Mouse (Mus musculus): ENCODE data around the gene Sars2. TPM values are rescaled to one million over a fixed set of nuclear protein-coding genes. Genes with fewer than 3 reads are reported as not detected.
A peak's percentile ranks its signal among the peaks of the same experiment; 100 is the strongest.
"Not testable (repeated sequence)": the region's sequence is repeated elsewhere in the genome, so short reads cannot be mapped to it uniquely, and the experiment has no call there.

Sars2 gene
- 10 to 100 TPM; 11.2 to 13.9 (median 12.0) TPM for total RNA-seq (2022)

DNA sequence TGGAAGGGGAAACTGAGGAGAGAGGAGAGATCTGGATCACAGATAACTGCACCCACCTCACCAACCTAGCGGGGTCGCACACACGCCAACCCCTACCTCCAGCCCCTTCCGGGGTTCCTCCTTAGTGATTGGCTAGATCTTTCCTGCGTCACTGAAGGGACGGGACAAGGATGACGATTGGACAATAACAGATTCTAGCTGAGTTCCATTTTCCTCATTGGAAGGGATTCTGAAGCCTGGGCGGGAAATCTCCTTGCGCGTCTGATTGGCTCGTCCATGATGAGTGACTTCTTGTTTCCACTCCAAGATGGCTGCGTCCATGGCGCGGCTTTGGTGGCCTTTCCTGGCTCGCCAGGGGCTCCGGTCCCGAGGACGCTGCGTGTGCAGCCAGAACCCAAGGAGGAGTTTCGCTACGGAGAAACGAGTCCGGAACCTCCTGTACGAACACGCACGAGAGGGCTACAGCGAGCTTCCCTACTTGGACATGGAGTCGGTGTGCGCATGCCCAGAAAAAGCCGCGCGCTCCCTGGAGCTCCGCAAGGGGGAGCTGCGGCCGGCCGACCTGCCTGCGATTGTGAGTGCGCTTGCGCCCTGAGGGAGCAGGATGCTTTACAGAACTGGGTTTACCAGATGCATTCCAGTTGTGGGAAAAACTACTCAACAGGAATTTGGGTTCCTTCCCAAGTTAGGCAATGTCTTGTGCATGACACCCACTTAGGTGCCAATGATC is at the start of gene Sars2, which contains the start of gene Mrps12:
Gene Sars2 (plus strand): TSS at position 284 of the 730 bp plus-strand sequence.
Gene Mrps12 (minus strand): TSS at position 112 of the 730 bp plus-strand sequence.
- peak; percentile 98 for DNase-seq (ENCODE audit: low spot score in 2 of 2)

DNA sequence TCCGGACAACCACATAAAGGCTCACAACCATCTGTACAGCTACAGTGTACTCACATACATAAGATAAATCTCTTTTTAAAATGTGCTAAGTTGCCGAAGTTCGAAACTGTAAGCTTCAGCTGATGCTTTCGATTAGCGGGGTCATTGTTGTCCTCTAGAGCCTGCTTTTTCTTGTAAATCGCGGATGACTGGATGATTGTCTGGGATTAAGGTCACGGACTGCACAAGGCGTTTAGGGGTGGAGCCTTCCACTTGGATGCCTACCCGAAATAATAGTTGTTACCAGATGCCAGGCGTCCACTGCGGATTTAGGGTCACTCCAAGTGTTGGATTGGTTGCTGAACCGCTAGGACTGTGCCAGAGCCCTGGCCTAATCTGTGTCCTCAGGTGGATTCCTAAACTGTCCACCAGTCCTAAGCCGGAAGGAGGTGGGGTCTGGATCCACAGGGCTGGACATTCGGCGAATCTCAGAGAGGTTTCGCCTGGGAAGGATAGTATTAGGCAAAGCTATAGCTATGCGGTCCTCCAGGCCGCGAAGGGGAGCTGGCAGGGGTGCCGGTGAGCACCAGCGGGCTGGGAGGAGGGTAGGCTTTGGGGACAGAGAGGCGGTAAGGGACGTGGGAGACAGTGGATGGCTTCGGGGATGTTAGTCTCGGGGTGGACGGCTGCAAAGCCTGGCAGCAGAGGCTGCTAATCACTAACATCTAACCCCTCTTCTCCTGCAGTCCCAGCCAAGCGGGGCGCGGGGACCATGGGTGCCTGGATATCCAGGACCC is 49.1 kb upstream of the Sars2 start, which contains the start of gene Fbxo27:
Gene Fbxo27 (plus strand): TSS at position 305 of the 776 bp plus-strand sequence.
- DNase-seq (ENCODE audit: low spot score in 2 of 2): peak; percentile 28 to 33

DNA sequence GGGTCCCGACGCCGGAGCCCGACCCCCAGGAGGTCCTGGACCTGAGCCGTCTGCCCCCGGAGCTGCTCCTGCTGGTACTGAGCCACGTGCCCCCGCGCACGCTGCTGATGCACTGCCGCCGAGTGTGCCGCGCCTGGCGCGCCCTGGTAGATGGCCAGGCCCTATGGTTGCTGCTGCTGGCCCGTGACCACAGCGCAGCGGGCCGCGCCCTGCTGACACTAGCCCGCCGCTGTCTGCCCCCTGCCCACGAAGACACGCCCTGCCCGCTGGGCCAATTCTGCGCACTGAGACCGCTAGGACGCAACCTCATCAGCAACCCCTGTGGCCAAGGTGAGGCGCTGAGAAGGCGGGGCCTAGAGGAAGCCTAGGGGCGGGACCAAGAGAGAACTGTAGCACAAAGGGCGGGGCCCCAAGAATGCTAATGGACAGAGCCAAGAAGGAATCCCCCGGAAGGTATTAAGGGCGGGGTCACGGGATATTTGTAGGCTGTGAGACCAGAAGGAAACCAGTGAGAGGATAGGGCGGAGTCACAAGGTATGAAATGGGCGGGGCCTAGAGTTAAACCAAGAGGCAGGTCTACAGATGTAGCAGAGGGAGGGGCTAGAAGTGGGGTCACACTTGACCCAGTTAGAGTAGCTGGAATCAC is 48.3 kb upstream of the Sars2 start:
- peak; percentile 69 to 84 for DNase-seq (ENCODE audit: low spot score in 2 of 2)

DNA sequence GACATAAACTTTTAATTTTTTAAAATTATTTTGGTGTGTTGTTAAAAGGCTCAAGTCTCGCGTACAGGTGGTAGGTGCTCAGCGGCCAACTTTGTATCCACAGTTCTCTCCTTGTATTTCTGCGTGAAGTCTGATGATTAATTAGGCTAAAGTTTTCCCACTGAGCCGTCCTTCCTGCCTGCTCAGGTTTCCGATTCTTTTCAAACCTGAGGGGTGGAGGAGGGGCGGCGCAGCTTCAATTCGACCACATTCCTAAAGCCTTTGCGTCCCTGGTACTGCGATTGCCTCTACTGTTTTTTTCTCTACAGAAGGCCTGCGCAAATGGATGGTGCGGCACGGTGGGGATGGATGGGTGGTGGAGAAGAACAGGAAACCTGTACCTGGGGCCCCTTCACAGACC is 47.4 kb upstream of the Sars2 start:
- DNase-seq (ENCODE audit: low spot score in 2 of 2): no peak

DNA sequence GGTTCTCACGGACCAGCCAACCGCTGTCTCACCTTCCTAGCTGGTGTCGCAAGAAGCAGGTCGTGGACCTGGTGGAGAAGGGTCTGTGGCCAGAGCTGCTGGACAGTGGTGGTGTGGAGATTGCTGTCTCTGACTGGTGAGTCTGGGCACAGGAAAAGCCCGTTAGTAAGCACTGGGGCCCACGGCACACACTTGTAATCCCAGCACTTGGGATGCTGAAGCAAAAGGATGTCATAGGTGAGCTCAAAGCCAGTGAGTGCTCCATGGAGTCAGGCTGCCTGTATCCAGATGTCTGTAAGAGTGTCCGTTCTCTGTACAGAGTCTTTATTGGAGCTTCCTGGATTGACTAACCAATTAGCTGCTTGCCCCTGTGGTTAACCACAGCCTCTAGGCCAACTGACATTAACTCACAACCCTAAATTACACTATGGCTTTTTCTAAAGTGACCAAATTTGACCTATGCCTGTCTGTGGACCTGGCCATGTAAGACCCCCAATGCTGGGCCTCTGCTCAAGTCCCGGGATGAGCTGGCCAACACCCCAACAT is 46.8 kb upstream of the Sars2 start:
- no peak for DNase-seq (ENCODE audit: low spot score in 2 of 2)

DNA sequence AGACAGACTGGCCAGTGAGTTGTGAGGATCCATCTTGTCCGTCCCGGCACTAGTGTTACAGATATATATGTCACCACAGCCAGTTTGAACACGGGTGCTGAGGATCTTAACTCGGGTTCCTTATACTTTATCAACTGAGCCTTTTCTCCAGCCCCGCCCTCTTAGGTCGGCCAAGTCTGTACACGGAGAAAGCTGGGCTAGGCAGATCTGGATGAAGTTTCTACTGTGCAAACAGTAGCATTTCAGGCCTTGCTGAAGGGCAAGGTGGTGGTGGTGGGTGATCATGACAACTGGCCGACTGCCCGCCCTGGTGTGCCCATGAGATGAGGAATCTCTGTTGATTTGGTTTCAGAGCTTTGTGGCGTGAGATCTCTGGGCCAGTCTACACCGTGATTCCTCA is 44.5 kb upstream of the Sars2 start:
- DNase-seq (ENCODE audit: low spot score in 2 of 2): no peak

DNA sequence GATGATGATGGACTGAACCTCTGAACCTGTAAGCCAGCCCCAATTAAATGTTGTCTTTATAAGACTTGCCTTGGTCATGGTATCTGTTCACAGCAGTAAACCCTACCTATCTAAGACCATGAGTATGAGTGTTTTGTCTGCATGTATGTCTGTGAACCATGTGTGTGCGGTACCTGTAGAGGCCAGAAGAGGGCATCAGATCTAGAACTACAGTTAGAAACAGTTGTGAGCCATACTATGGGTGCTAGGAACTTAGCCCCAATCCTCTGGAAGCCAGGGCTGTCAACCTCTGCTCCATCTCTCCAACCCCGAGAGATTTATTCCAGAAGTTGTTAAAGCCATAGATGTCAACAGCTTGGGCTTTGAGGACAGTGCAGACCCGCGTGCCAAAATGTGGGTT is 41.5 kb upstream of the Sars2 start:
- DNase-seq (ENCODE audit: low spot score in 2 of 2): no peak

DNA sequence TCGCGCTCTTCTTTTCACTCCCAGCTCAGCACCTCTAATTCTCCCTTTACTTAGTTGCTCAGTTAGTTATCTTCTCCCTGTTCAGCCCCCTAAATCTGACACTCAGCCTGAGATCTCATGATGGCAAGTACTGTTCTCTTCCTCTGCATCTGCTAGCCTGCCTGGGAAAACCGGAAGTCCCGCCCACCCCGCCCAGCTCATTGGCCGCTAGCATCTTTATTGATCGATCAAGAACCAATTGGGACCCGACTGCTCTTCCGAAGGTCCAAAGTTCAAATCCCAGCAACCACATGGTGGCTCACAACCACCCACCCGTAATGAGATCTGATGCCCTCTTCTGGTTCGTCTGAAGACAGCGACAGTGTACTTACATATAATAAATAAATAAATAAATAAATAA is 40.5 kb upstream of the Sars2 start:
- not testable (repeated sequence) for DNase-seq (ENCODE audit: low spot score in 2 of 2)

DNA sequence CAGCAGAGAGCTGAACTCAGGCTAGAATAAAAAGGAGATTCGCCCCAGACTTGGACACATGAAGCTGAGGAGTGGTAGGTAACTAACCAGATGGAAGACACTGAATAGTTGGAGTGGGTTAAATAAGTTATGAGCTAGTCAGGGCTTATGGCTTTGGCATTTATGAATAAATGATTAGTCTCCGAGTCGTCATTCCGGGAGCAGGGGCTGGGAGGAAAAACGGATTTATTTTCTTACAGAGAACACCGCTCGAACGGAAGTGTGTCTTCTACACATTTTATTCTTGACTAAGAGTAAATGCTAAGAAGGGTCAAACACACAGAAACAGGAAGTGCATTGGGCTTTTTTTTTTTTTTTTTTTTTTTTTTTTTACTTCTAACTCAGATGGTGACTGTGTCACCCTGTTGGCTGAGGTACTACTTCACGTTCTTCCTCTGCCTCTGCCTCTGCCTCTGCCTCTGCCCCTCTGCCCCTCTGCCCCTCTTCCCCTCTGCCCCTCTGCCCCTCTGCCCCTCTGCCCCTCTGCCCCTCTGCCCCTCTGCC is 39.1 kb upstream of the Sars2 start:
- DNase-seq (ENCODE audit: low spot score in 2 of 2): no peak

DNA sequence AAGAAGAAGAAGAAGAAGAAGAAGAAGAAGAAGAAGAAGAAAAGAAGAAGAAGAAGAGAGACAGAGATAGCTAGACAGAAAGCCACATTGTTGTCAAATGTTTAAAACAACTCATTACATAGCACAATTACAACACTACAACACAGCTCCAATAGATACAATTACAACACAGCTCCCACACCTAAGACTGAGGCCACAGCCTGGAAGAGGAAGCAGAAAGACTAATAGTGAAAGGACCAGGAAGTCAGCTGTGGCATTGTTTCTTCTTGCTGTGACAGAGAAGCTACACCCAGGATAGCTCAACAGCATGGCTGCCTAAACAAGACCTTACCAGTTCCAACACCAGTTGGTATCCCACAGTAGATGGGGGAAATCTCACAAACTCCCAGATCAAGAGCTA is 32.3 kb upstream of the Sars2 start:
- DNase-seq (ENCODE audit: low spot score in 2 of 2): no peak

DNA sequence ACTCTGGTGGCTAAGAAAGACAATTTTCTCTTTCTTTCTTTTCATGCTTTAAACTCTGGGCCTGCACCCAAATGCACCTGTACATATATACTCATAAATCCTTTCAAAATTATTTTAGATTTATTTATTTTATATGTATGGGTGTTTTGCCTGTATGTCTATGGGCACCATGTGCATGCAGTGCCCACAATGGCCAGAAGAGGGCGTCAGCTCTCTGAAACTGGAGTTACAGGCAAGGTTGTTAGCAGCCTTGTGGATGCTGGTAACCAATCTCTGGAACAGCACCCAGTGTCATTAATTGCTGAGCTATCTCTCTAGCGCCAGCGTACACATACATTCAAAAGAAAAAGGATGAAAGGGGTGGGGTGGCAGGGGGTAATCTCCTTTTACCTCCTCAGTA is 30.8 kb upstream of the Sars2 start:
- DNase-seq (ENCODE audit: low spot score in 2 of 2): no peak

DNA sequence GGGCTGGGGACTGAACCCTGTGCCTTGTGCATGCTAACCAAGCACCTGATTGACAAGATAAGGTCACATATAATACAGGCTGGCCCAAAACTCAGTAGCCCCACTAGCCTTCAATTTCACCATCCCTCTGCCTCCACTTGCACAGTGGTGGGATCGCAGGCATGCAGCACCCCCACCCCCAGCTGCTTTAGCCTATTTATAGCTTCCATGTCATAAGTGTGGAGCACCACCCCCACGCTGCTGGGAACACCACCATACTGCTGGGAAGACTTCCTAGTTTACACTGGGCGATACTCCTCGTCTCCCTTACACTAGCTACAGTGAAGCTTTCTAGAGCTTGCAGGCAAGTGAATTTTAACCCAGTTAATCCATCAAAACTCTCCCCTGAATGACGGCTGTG is 27.1 kb upstream of the Sars2 start:
- peak in 1 of 2 experiments; percentile 41 for DNase-seq (ENCODE audit: low spot score in 2 of 2)

DNA sequence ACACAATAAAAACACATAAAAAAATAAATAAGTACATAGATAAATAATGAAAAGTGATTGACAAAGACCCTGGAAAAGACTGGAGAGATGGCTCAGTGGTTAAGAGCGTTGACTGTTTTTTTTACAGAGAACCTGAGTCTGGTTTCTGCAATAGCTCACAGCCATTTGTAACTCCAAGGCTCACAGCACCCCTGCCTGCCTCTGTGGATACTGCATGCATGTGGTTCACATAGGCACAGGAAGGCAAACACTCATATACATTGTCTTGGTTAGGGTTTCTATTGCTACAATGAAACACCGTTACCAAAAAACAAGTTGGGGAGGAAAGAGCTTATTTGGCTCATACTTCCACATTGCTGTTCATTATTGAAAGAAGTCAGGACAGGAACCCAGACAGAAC is 26.2 kb upstream of the Sars2 start:
- DNase-seq (ENCODE audit: low spot score in 2 of 2): no peak

DNA sequence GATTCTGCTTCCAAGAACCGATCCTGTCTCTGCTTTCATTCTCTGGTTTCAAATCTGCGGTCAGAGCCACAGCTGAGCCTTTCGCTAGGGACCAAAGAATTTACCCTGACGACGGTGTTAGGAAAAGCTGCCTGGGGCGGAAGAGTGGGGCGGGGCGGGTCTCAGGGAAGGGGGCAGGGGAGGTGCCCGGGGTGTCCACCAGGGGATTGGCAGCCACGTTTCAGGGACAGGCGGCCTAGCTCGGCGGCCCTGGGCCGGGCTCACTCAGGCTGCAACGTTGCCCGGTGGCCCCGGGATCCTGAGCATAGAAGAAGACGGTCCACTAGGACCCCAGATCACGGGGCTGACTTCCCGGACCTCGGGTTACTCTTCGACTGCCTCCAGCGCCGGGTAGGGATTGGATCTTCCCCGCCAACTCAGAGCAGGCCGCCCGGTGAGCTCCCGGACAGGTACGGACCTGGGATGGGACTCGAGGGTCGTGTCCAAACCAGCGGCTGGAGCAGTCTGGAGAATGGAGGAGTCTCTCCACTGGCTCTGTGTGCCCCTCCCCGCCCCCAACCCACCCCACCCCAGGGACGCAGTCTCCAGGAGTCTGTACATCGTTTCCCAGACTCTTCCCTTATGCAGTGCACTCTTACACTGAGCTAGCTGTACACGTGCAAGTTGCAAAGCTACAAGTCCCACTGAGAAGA is 25.1 kb upstream of the Sars2 start, which contains the start of gene Fbxo17:
Gene Fbxo17 (plus strand): TSS at position 215 of the 692 bp plus-strand sequence.
- DNase-seq (ENCODE audit: low spot score in 2 of 2): no peak

DNA sequence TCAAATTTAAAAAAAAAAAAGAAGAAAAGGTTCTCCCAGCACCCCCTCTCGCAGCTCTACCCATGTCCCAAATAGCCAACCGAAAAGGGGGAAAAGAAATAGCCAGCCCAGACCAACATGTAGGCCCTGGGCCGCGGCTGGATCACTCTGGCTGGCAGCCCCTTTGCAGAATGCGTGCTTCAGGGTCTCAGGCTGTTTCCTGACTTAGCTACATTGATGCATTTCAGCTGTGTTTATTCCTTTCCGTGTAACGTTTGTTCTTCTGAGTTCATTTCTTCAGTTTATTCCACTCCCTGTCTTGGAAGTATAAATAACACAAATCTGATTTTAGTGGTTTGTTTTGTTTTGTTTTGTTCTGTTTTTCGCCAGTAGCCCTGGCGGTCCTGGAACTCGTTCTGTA is 24.1 kb upstream of the Sars2 start:
- DNase-seq (ENCODE audit: low spot score in 2 of 2): no peak

DNA sequence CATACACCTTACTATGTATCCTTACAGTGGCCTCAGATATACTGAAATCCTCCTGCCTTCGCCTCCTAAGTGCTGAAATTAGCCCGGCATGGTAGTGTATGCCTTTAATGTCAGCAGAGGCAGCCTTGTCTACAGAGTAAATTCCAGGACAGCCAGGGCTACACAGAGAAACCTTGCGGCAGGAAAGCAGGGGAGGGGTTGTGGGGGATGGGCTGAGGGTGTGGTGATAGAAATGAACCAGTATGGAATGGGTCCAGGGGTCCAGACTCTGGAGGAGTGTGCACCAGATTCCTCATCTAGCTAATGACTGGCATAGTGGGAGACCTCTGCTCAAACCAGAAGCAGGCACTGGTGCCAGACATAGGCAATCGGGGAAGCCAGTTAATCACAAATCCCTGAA is 22.6 kb upstream of the Sars2 start:
- no peak for DNase-seq (ENCODE audit: low spot score in 2 of 2)

DNA sequence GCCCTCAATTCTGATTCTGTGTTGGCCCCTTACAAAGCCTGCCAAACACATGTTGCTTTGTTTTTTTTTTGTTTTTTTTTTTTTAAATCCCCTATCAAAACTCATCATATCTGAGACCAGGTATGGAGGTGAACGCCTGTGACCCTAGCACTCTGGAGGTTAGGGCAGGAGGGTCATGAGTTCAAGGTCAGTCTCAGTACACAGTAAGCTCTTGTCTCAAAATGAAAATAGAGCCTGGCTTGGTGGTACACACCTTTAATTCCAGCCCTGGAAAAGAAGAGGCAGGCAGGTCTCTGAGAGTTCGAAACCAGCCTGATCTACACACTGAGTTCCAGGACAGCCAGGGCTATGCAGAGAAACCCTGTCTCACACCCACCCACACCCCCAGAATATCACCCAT is 22.1 kb upstream of the Sars2 start:
- no peak for DNase-seq (ENCODE audit: low spot score in 2 of 2)

DNA sequence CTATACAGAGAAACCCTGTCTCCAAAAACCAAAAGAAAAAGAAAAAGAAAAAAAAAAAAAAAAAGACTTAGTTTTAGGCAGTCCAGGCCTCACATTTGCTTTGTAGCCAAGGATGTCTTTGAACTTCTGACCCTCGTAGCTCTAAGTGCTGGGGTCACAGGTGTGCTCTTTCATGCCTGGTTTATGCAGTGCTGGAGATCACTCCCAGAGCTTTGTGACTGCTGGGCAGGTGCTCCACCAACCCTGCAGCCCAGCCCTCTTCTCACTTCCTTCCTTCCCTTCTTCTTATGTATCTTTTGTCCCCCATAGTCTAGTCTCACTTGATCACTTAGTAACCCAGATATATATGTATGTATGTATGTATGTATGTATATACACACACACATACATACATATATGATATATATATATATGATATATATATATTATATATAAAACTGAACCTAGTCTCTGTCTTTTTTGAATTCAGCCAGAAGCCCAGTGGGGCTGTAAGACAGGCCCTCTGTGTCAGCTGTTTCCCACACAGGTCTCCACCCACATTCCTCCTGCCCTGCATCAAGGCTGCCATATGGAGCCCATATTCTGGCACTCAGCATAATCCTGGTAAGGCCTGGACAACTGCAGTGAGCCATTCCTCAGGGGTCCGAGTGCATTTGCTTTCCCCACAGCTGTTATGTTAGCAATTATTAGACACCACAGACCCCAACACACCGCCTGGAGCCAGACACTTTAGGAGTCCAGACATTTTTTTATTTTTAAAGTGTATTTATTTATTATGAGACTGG is 20.8 kb upstream of the Sars2 start:
- no peak for DNase-seq (ENCODE audit: low spot score in 2 of 2)

DNA sequence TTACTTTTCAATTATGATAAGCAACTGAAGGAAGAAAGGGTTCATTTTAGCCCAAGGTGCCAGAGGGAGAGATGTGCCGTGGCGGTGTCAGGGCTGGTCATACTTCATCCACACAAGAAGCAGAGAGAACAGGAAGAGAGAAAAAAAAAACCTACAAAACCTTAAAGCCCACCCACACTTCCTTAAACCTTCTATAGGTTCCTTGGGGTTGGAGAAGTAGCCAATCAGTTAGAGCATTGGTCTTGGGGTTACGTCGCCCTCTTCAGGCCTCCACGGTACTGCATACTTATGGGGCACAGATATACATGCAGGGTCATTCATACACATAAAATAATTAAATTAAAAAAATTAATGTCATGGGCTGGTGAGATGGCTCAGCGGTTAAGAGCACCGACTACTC is 19.7 kb upstream of the Sars2 start:
- no peak for DNase-seq (ENCODE audit: low spot score in 2 of 2)

DNA sequence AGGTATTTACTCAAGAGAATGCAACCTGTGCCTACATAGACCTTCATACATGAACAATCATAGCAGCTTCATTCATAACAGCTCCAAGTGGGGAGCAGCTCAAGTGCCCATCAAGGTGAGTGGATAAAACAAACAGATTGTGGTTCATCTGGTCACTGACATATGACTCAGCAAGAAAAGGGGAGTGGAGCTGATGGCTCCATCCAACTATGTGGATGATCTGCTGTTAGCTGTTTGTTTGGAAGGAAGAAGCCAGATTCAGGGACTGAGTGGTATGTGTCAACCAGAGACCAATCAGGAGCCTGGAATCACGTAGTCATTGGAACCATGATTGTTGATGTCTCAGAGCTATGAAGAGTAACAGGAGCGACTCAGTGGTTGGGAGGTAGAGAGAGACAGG is 17.2 kb upstream of the Sars2 start:
- DNase-seq (ENCODE audit: low spot score in 2 of 2): no peak

All from layer of hippocampus, adult 8-10 months (tissue).